Mouse (Mus musculus) liver, adult 2 months (tissue): Measurements from ENCODE around the gene Ptpru. TPM values are rescaled to one million over a fixed set of nuclear protein-coding genes. Genes with fewer than 3 reads are reported as not detected.

Experiments used
- DNase-seq: peaks from one replicate; pipeline ENCODE4 v3.0.0-alpha.2; 2011; ENCODE audit warnings: low read depth, low spot score; ENCODE audit errors: extremely low read depth
- H3K27ac ChIP-seq: fragments of 200-500 bp; replicated peaks from 2 replicates; pipeline ENCODE4 v1.5.1; 2012; ENCODE audit warnings: low read depth, mild to moderate bottlenecking, control low read depth, inconsistent platforms, low read length; ENCODE audit not compliant: insufficient read depth
- H3K27me3 ChIP-seq: fragments of 200-500 bp; 2 replicates; pipeline ENCODE4 v1.6.1; 2012; ENCODE audit warnings: mild to moderate bottlenecking, moderate library complexity, low read length, inconsistent platforms; ENCODE audit not compliant: control insufficient read depth, insufficient read depth
- H3K36me3 ChIP-seq: fragments of 200-500 bp; 2 replicates; pipeline ENCODE4 v1.6.1; 2012; ENCODE audit warnings: low read length, inconsistent platforms; ENCODE audit not compliant: control insufficient read depth, insufficient read depth
- H3K4me1 ChIP-seq: fragments of 200-500 bp; 2 replicates; pipeline ENCODE4 v1.6.1; 2011; ENCODE audit warnings: low read length; ENCODE audit not compliant: control insufficient read depth, insufficient read depth
- H3K4me3 ChIP-seq: fragments of 200-500 bp; 2 replicates; pipeline ENCODE4 v1.5.1; 2011; ENCODE audit warnings: low read depth, mild to moderate bottlenecking, control low read depth, low read length, moderate library complexity; ENCODE audit not compliant: insufficient read depth
- H3K79me2 ChIP-seq: fragments of 200-500 bp; 2 replicates; pipeline ENCODE4 v1.6.1; 2012; ENCODE audit warnings: inconsistent platforms, mild to moderate bottlenecking, low read length, moderate library complexity; ENCODE audit not compliant: control insufficient read depth, insufficient read depth
- H3K9ac ChIP-seq: fragments of 200-500 bp; 2 replicates; pipeline ENCODE4 v1.6.1; 2012; ENCODE audit warnings: low read depth, mild to moderate bottlenecking, control low read depth, inconsistent platforms, low read length
- CTCF ChIP-seq: fragments of 200-500 bp; IDR thresholded peaks from 2 replicates; pipeline ENCODE4 v1.5.1; 2011; ENCODE audit warnings: low read depth, low read length, control low read depth
- POLR2A ChIP-seq: fragments of 200-500 bp; IDR thresholded peaks from 2 replicates; pipeline ENCODE4 v1.6.1; 2011; ENCODE audit warnings: low read length, control low read depth; ENCODE audit not compliant: insufficient read depth; ENCODE audit errors: extremely low read depth
- WGBS: fragments of 180-500 bp; shearing (Covaris S2); methylation state at CpG from one replicate; pipeline ENCODE4 v1.1.7; 2018; 5-methylcytosine and 5-hydroxymethylcytosine counted together
- polyA plus RNA-seq: library from polyadenylated mRNA; depleted of rRNA; stranded (reverse); fragments of >200 nt; gene quantifications from 2 replicates; pipeline ENCODE4 v1.2.3, GENCODE M21; 2012
- total RNA-seq: library from RNA; depleted of rRNA; stranded (reverse); fragments of >200 nt; gene quantifications from 2 replicates; pipeline ENCODE4 v1.2.3, GENCODE M21; 2014

Ptpru gene
- total and polyA plus RNA-seq, 2 experiments = 0.09 to 0.27 TPM

DNA sequence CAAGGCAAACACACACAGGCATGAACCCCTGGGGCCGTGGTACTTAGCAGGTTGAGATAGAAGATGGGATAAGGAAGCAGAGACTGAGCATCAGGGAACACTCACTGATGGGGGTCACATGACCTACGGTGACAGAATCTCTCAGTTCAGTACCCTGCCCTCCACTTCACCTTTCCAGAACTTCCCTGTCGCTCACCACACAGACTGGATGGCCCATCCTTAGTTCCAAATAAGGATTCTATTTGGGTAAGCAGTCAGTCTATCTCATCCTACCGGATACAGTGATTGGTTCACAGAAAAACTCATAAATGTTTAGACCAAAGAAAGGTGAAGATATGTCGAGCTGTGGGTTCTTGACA, 93.4 kb downstream of the Ptpru start:
- no peak overlapping the region for H3K9ac ChIP-seq

GRCm38 (mm10) chr4:131743831-131744684, 94.0 kb downstream of the Ptpru start:
- H3K9ac ChIP-seq = no peak overlapping the region
- no peaks in the 10 kb centered on the region for H3K27me3 ChIP-seq
- no peaks in the 10 kb centered on the region for H3K36me3 ChIP-seq
- H3K4me1 ChIP-seq = no peaks in the 10 kb centered on the region; the same call in 1 of the 2 replicates
- H3K4me3 ChIP-seq = no peak overlapping the region
- TF ChIP-seq POLR2A (no peak), CTCF (no peak)
- H3K79me2 ChIP-seq = no peaks in the 10 kb centered on the region
- 16% methylated on average over 5 of the region's 5 CpGs for WGBS
- no peak for DNase-seq
- H3K27ac ChIP-seq = no peak overlapping the region

More for the DNA sequence above, 93.4 kb downstream of the Ptpru start:
- WGBS = 59% methylated on average over 5 of the region's 5 CpGs
- TF ChIP-seq POLR2A (no peak), CTCF (no peak)
- Histone ChIP-seq H3K27me3 (no peaks in the 10 kb centered on the region), H3K27ac (no peak overlapping the region), H3K79me2 (no peaks in the 10 kb centered on the region), H3K4me3 (no peak overlapping the region), H3K36me3 (no peaks in the 10 kb centered on the region), H3K4me1 (no peaks in the 10 kb centered on the region; the same call in 1 of the 2 replicates)
- no peak for DNase-seq

DNA sequence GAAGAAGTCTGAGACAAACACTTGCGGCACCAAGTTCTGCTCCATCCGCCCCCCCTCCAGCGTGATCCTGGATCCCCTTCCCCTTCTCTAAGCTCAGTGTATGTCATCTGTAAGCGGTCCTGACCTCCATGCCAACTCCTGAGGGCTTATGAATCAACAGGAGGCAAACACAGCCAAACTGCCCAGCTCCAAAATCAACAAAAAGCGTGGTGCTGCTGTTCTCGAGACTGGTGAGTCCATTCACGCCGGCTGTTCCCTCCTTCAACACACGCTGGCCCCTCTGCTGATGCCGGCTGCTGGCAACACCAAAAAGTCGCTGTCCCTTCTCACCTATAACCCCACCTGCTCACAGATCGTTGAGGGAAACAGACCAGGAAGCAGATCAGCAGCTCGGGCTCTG, 95.1 kb downstream of the Ptpru start:
- TF ChIP-seq CTCF = no peak
- H3K79me2 ChIP-seq = no peaks in the 10 kb centered on the region
- H3K4me3 ChIP-seq = no peak overlapping the region
- 49% methylated on average over 13 of the region's 13 CpGs for WGBS
- no peaks in the 10 kb centered on the region for H3K36me3 ChIP-seq
- no peak overlapping the region for H3K27ac ChIP-seq
- H3K9ac ChIP-seq = no peak overlapping the region
- no peaks in the 10 kb centered on the region for H3K27me3 ChIP-seq
- DNase-seq = no peak
- no peaks in the 10 kb centered on the region; the same call in 1 of the 2 replicates for H3K4me1 ChIP-seq

- Histone ChIP-seq H3K27me3 (no peaks in the 10 kb centered on the region), H3K27ac (no peak overlapping the region), H3K79me2 (no peaks in the 10 kb centered on the region), H3K4me1 (no peaks in the 10 kb centered on the region; the same call in 1 of the 2 replicates), H3K4me3 (no peak overlapping the region), H3K36me3 (no peaks in the 10 kb centered on the region), H3K9ac (no peak overlapping the region)
- 78% methylated on average over 5 of the region's 5 CpGs for WGBS
- no peak for TF ChIP-seq POLR2A
- TF ChIP-seq CTCF = no peak
- DNase-seq = no peak
Measured at GRCm38 (mm10) chr4:131740621-131741020, 97.5 kb downstream of the Ptpru start.

GRCm38 (mm10) chr4:131728628-131729027, 109.5 kb downstream of the Ptpru start:
- no peak overlapping the region for H3K9ac ChIP-seq
- no peak overlapping the region for H3K4me3 ChIP-seq
- no peaks in the 10 kb centered on the region for H3K36me3 ChIP-seq
- H3K79me2 ChIP-seq = no peaks in the 10 kb centered on the region
- no peaks in the 10 kb centered on the region for H3K27me3 ChIP-seq
- TF ChIP-seq CTCF = no peak
- no peak for TF ChIP-seq POLR2A
- no peak for DNase-seq
- no peak overlapping the region for H3K27ac ChIP-seq
- no peaks in the 10 kb centered on the region for H3K4me1 ChIP-seq
- whole genome bisulfite sequencing = 64% methylated on average over 7 of the region's 7 CpGs

DNA sequence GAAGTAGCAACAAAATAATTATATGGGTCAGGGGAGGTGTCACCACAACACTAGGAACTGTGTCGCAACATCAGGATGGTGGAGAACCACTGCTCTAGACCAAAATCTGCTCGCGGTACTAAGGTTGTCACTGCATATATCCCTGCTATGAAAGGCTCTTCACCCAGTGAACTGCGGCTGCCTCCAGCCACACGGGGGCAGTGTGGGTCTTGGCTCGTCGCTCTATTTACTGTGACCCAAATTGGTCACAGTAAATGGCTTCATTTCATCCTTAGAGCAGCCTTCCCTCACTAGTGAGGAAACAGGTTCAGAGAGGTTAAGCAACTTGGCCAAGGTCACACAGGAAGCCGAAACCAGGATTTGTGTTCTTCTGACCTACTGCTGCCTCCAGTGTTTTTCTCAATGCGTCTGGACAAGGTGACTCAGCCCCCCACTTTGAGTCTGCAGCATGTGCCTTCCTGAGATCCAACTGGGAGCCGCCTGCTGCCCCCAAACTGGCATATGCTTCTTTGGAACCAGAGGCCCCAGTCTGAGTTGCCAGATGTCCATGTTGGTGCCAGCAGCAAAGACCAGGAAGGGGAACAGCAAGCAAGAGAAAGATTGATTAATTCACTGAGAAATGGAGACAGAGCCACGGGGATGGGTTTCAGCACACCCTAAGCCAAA, 114.5 kb downstream of the Ptpru start:
- H3K27ac ChIP-seq = no peak overlapping the region
- no peak overlapping the region for H3K9ac ChIP-seq
- no peaks in the 10 kb centered on the region for H3K36me3 ChIP-seq
- no peaks in the 10 kb centered on the region for H3K79me2 ChIP-seq
- peaks cover 12% of the 10 kb centered on the region for H3K4me1 ChIP-seq
- no peak for TF ChIP-seq POLR2A
- peak; percentile 83 for TF ChIP-seq CTCF
- no peak overlapping the region for H3K4me3 ChIP-seq
- H3K27me3 ChIP-seq = no peaks in the 10 kb centered on the region
- peak; percentile 48 for DNase-seq
- 48% methylated on average over 11 of the region's 11 CpGs for WGBS
